Mouse (Mus musculus): ENCODE measurements around the gene Grik4.

- TF ChIP-seq EP300 (IDR thresholded peaks at IDR 0.05; ENCODE audit: low read length) (no peak), E2F4 (IDR thresholded peaks at IDR 0.05; ENCODE audit: insufficient replicate concordance, low read depth, low read length) (no peak), JUND (conservative IDR thresholded peaks at IDR 0.05; ENCODE audit: low read depth, low read length) (no peak), CTCF (conservative IDR thresholded peaks at IDR 0.05 in 1 of 2, IDR thresholded peaks at IDR 0.05 in 1 of 2; ENCODE audit: low read depth in 2 of 2, low read length in 2 of 2) (no peak), MAFK (IDR thresholded peaks at IDR 0.05; ENCODE audit: insufficient replicate concordance, low read length) (no peak)
Measured at GRCm38 (mm10) chr9:42844301-42844700, 100.0 kb downstream of the Grik4 start.

Data from CH12.LX (cell line).